Mouse (Mus musculus): ENCODE measurements around the gene Celf3. TPM values are rescaled to one million over a fixed set of nuclear protein-coding genes. Genes with fewer than 3 reads are reported as not detected.
A peak's percentile ranks its signal among the peaks of the same experiment; 100 is the strongest.

Celf3 gene
- polyA plus RNA-seq, 1 experiment: 112 TPM

GRCm38 (mm10) chr3:94473115-94473505, 5.0 kb upstream of the Celf3 start:
- Histone ChIP-seq H3K4me3 (replicated peaks; ENCODE audit: insufficient read depth, low read depth, low read length) (no peak overlapping the region), H3K4me1 (ENCODE audit: control insufficient read depth, insufficient read depth, low read length) (peaks cover 17% of the 10 kb centered on the region), H3K27me3 (ENCODE audit: control insufficient read depth, insufficient read depth, low read length) (no peaks in the 10 kb centered on the region), H3K27ac (ENCODE audit: insufficient read depth, low read length) (no peak overlapping the region)
- 46% methylated on average over 10 of the region's 10 CpGs for WGBS
- TF ChIP-seq CTCF (IDR thresholded peaks at IDR 0.05; ENCODE audit: borderline replicate concordance, insufficient read depth, low read depth, low read length) (no peak), POLR2A (IDR thresholded peaks at IDR 0.05; ENCODE audit: borderline replicate concordance, insufficient read depth, low read length) (no peak)
- DNase-seq: peak in 1 of 2 experiments; percentile 19

- Histone ChIP-seq H3K4me3 (replicated peaks; ENCODE audit: insufficient read depth, low read depth, low read length) (no peak overlapping the region), H3K27ac (ENCODE audit: insufficient read depth, low read length) (no peak overlapping the region), H3K27me3 (ENCODE audit: control insufficient read depth, insufficient read depth, low read length) (no peaks in the 10 kb centered on the region), H3K4me1 (ENCODE audit: control insufficient read depth, insufficient read depth, low read length) (peaks cover 17% of the 10 kb centered on the region)
- no peak for DNase-seq
- 29% methylated on average over 5 of the region's 5 CpGs for WGBS
- TF ChIP-seq CTCF (IDR thresholded peaks at IDR 0.05; ENCODE audit: borderline replicate concordance, insufficient read depth, low read depth, low read length) (no peak), POLR2A (IDR thresholded peaks at IDR 0.05; ENCODE audit: borderline replicate concordance, insufficient read depth, low read length) (no peak)
Observed at GRCm38 (mm10) chr3:94473567-94474232, 4.4 kb upstream of the Celf3 start.

GRCm38 (mm10) chr3:94476301-94477035, 1.6 kb upstream of the Celf3 start:
- H3K4me1 ChIP-seq (ENCODE audit: control insufficient read depth, insufficient read depth, low read length): peaks cover 26% of the 10 kb centered on the region
- H3K27ac ChIP-seq (ENCODE audit: insufficient read depth, low read length): no peak overlapping the region
- no peaks in the 10 kb centered on the region for H3K27me3 ChIP-seq (ENCODE audit: control insufficient read depth, insufficient read depth, low read length)
- no peak overlapping the region for H3K4me3 ChIP-seq (replicated peaks; ENCODE audit: insufficient read depth, low read depth, low read length)
- no peak for TF ChIP-seq CTCF (IDR thresholded peaks at IDR 0.05; ENCODE audit: borderline replicate concordance, insufficient read depth, low read depth, low read length)
- TF ChIP-seq POLR2A (IDR thresholded peaks at IDR 0.05; ENCODE audit: borderline replicate concordance, insufficient read depth, low read length): no peak
- DNase-seq: no peak
- 83% methylated on average over 8 of the region's 8 CpGs for WGBS

- Histone ChIP-seq H3K27me3 (ENCODE audit: control insufficient read depth, insufficient read depth, low read length) (no peaks in the 10 kb centered on the region), H3K27ac (ENCODE audit: insufficient read depth, low read length) (peak overlapping the region; percentile 45; the same call in 1 of the 2 replicates), H3K4me3 (replicated peaks; ENCODE audit: insufficient read depth, low read depth, low read length) (peak overlapping the region; percentile 86), H3K4me1 (ENCODE audit: control insufficient read depth, insufficient read depth, low read length) (peaks cover 26% of the 10 kb centered on the region)
- peak; percentile 46 to 60 for DNase-seq
- TF ChIP-seq POLR2A (IDR thresholded peaks at IDR 0.05; ENCODE audit: borderline replicate concordance, insufficient read depth, low read length) (no peak), CTCF (IDR thresholded peaks at IDR 0.05; ENCODE audit: borderline replicate concordance, insufficient read depth, low read depth, low read length) (no peak)
- WGBS: 2% methylated on average over 4 of the region's 4 CpGs
Observed at GRCm38 (mm10) chr3:94477444-94477843, 651 bp upstream of the Celf3 start.

GRCm38 (mm10) chr3:94478591-94479169, 585 bp downstream of the Celf3 start:
- Histone ChIP-seq H3K27me3 (ENCODE audit: control insufficient read depth, insufficient read depth, low read length) (no peaks in the 10 kb centered on the region), H3K4me1 (ENCODE audit: control insufficient read depth, insufficient read depth, low read length) (peaks cover 17% of the 10 kb centered on the region), H3K27ac (ENCODE audit: insufficient read depth, low read length) (peak overlapping the region; percentile 83), H3K4me3 (replicated peaks; ENCODE audit: insufficient read depth, low read depth, low read length) (peak overlapping the region; percentile 86)
- no peak for TF ChIP-seq POLR2A (IDR thresholded peaks at IDR 0.05; ENCODE audit: borderline replicate concordance, insufficient read depth, low read length)
- TF ChIP-seq CTCF (IDR thresholded peaks at IDR 0.05; ENCODE audit: borderline replicate concordance, insufficient read depth, low read depth, low read length): no peak
- WGBS: 3% methylated on average over 9 of the region's 9 CpGs
- peak; percentile 45 to 57 for DNase-seq

GRCm38 (mm10) chr3:94479564-94479963, 1.5 kb downstream of the Celf3 start:
- peak in 1 of 2 experiments; percentile 22 for DNase-seq
- Histone ChIP-seq H3K4me3 (replicated peaks; ENCODE audit: insufficient read depth, low read depth, low read length) (peak overlapping the region; percentile 86), H3K4me1 (ENCODE audit: control insufficient read depth, insufficient read depth, low read length) (peaks cover 21% of the 10 kb centered on the region), H3K27me3 (ENCODE audit: control insufficient read depth, insufficient read depth, low read length) (no peaks in the 10 kb centered on the region), H3K27ac (ENCODE audit: insufficient read depth, low read length) (no peak overlapping the region)
- TF ChIP-seq POLR2A (IDR thresholded peaks at IDR 0.05; ENCODE audit: borderline replicate concordance, insufficient read depth, low read length): no peak
- 27% methylated on average over 11 of the region's 11 CpGs for WGBS

GRCm38 (mm10) chr3:94480291-94480884, 2.3 kb downstream of the Celf3 start, which contains the start of gene Riiad1:
Riiad1 (minus strand) TSS chr3:94480341.
- 41% methylated on average over 16 of the region's 16 CpGs for WGBS
- Histone ChIP-seq H3K4me1 (ENCODE audit: control insufficient read depth, insufficient read depth, low read length) (peaks cover 28% of the 10 kb centered on the region), H3K4me3 (replicated peaks; ENCODE audit: insufficient read depth, low read depth, low read length) (peak within 1 kb of the TSS; percentile 86), H3K27ac (ENCODE audit: insufficient read depth, low read length) (no peak within 1 kb of the TSS), H3K27me3 (ENCODE audit: control insufficient read depth, insufficient read depth, low read length) (no peaks in the 10 kb centered on the region)
- TF ChIP-seq CTCF (IDR thresholded peaks at IDR 0.05; ENCODE audit: borderline replicate concordance, insufficient read depth, low read depth, low read length): no peak
- TF ChIP-seq POLR2A (IDR thresholded peaks at IDR 0.05; ENCODE audit: borderline replicate concordance, insufficient read depth, low read length): no peak
- peak; percentile 22 to 29 for DNase-seq

Measured in cerebellum, adult 2 months (tissue).